Mouse (Mus musculus): Measurements from ENCODE around the gene Psmd8.

The Psmd8 gene

DNA sequence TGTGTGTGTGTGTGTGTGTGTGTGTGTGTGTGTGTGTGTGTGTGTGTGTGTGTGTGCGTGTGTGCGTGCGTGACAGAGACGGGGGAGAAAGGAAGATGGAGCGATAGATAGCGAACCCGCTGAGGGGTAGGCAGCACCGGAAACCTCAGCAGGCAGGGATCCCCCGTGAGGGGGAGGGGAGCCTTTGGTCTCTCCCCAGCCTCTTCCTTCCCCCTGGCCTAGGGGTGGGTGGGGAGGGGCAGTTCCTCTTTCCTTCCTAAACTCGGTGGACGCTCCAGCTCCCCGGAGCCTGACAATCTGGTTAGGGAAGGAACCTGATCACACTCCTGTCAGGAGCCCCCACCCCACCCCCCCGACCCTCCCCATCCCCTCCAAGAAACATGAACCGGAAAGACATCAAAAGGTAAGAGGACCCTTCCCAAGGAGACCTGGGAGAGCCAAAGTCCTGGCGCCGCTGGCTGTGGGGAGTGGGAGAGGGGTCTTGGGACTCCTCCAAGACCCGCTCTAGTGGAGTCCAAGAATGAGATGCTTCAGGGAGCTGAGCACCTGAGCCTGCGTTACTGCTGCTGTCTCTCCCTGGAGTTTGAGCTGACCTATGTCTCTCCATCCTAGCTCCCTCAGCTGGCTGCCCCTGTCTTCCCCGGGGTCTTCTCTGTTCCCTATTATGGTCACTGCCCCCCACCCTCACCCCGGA is 45.7 kb downstream of the Psmd8 start, which contains the start of gene Rasgrp4:
Gene Rasgrp4, plus strand, starts transcription at position 159 of the 694 bp plus-strand sequence.
- peak; percentile 53 for DNase-seq (ENCODE audit: low read depth, low spot score)

DNA sequence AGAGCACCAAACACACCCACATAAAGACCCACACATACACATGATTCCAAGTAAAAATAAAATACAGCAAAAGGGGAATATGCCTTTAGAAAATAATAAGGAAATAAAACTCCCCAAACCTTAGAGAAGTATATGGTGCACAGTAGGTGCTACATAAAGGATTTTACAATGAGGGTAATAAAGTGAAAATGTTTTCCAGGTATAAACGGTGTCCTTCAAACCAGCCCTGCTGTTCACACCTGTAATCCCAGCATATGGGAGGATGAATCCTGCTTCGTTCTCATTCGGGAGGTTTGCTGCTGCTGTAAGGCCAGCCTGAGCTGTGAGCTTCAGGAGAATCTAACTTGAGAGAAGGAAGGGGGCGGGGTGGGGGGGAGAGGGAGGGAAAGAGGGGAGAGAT is 46.3 kb downstream of the Psmd8 start:
- no peak for DNase-seq (ENCODE audit: low read depth, low spot score)

DNA sequence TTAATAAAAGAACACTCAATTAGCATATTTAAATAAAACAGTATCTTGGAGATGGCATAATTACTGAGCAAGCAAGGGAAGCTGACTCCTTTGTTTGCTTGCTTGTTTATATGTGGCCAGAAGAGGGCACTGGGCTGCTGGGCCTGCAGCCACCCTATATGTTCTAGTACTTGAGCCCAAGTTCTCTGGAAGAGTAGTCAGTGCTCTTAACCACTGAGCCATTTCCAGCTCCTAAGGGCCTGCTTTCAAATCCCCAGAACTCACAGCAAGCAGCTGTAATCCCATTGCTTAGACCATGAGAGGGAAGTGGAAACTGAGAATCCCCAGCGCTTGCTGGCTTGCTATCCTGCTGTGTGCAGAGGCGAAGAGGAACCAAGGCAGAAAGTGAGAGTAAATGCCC is 51.8 kb downstream of the Psmd8 start:
- DNase-seq (ENCODE audit: low read depth, low spot score): no peak

DNA sequence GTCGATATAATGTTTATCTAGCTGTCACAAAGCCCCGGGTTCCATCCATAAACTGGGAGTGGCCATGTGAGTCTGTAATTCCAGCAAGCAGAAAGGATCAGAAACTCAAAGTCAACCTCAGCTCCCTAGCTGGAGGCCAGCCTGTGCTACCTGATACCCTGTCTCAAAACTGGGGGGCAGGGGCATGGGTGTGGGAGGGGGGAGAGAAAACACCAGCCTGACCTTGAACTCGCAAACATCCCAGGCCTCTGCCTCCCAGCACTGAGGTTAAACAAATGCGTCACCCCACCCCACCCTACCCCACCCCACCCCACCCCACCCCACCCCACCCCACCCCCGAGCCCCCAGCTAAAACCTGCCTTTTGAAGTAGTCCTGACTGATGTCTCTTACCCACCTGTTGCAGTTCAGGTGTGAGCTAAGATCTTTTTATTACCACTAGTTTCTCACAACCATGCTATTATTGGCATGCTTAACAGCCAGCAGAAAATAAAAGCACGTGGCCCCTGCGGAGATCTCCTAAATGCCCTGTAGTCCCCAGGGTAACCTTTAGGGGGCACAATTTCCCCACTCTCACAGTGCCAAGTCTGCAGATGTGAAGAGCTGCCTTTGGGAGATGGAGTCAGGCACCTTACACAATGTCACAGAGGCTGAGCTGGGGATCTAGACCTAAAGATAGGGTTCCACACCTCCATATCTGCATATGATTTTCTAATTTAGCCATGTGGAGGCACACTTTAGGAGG is 54.2 kb downstream of the Psmd8 start:
- peak; percentile 75 for DNase-seq (ENCODE audit: low read depth, low spot score)

DNA sequence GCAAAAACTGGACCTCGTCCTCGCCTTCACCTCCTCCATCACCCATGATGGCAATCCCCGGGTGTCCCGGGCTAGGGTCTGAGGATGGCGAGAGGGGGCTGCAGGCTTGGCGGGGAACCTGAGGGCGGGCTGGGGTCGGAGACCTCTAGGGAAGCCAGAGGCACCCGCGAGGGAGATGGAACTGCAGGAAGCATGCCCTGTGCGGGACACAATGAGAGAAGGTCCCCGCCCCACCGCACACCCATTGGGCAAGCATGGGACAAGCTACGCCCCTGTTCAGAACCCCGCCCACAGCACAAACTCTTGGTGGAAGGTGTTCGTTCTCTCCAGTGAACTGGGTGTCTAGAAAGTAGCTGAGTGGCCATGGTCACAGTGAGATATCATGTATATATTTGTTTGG is 55.5 kb downstream of the Psmd8 start, which contains the start of gene Ryr1:
Gene Ryr1, minus strand, starts transcription at position 210 of the 400 bp plus-strand sequence.
- peak; percentile 78 for DNase-seq (ENCODE audit: low read depth, low spot score)
